Mouse (Mus musculus) liver, embryonic 16.5 days (tissue): ENCODE measurements around the gene Lrrc28. TPM values are rescaled to one million over a fixed set of nuclear protein-coding genes. Genes with fewer than 3 reads are reported as not detected.
A peak's percentile ranks its signal among the peaks of the same experiment; 100 is the strongest.

ENCODE experiments used
- ATAC-seq: fragments of 200-750 bp; cut with Nextera tagmentation; 2 replicates; pipeline ENCODE4 v1.8.0; 2017; ENCODE audit warnings: low read depth, mild to moderate bottlenecking, moderate number of reproducible peaks, moderate library complexity
- H3K27ac ChIP-seq: fragments of 300-500 bp; sonication (generic); 2 replicates; pipeline ENCODE4 v1.5.1; 2014; ENCODE audit warnings: mild to moderate bottlenecking, low read length
- H3K27me3 ChIP-seq: fragments of 300-500 bp; sonication (generic); 2 replicates; pipeline ENCODE4 v1.6.1; 2014; ENCODE audit warnings: low read depth, low read length, mixed read lengths; ENCODE audit not compliant: control insufficient read depth, insufficient read depth
- H3K36me3 ChIP-seq: fragments of 300-500 bp; sonication (generic); 2 replicates; pipeline ENCODE4 v1.6.1; 2014; ENCODE audit warnings: mild to moderate bottlenecking; ENCODE audit not compliant: control insufficient read depth, insufficient read depth
- H3K4me1 ChIP-seq: fragments of 300-500 bp; sonication (generic); 2 replicates; pipeline ENCODE4 v1.6.1; 2014; ENCODE audit warnings: low read depth, low read length, mixed read lengths; ENCODE audit not compliant: control insufficient read depth
- H3K4me2 ChIP-seq: fragments of 300-500 bp; sonication (generic); 2 replicates; pipeline ENCODE4 v1.6.1; 2014; ENCODE audit warnings: low read depth, low read length, mixed read lengths
- H3K4me3 ChIP-seq: fragments of 300-500 bp; sonication (generic); 2 replicates; pipeline ENCODE4 v1.5.1; 2014; ENCODE audit warnings: low read depth, mild to moderate bottlenecking, low read length
- H3K9ac ChIP-seq: fragments of 300-500 bp; sonication (generic); 2 replicates; pipeline ENCODE4 v1.6.1; 2014; ENCODE audit warnings: low read depth, low read length
- H3K9me3 ChIP-seq: fragments of 300-500 bp; sonication (generic); replicated peaks from 2 replicates; pipeline ENCODE4 v1.6.1; 2016; ENCODE audit warnings: low read length; ENCODE audit not compliant: control insufficient read depth
- WGBS: fragments of 180-500 bp; shearing (Covaris S2); extraction: QIAGEN DNeasy Blood & Tissue Kit; methylation state at CpG from one replicate; pipeline ENCODE4 v1.1.7; 2014; ENCODE audit not compliant: insufficient replicate concordance; 5-methylcytosine and 5-hydroxymethylcytosine counted together
- polyA plus RNA-seq: library from polyadenylated mRNA; unstranded; fragments of >200 nt; fragmentation: Nextera tagmentation; extraction: Ambion mirVana; gene quantifications from 2 replicates; pipeline ENCODE4 v1.2.1, GENCODE M21; 2015

Gene Lrrc28
- polyA plus RNA-seq: 5.3 and 6.6 TPM in 2 replicates

GRCm38 (mm10) chr7:67644833-67645680 lies at the start of gene Lrrc28:
Gene Lrrc28, minus strand, starts transcription at chr7:67645268.
- H3K4me1 ChIP-seq: peaks cover 6% of the 10 kb centered on the region
- H3K9ac ChIP-seq: peak within 1 kb of the TSS; percentile 89
- H3K27me3 ChIP-seq: no peaks in the 10 kb centered on the region
- H3K27ac ChIP-seq: peak within 1 kb of the TSS; percentile 85
- ATAC-seq: peak; percentile 98
- no peaks in the 10 kb centered on the region for H3K36me3 ChIP-seq
- H3K4me2 ChIP-seq: peak within 1 kb of the TSS; percentile 80
- peak within 1 kb of the TSS; percentile 86 for H3K4me3 ChIP-seq
- no peaks in the 10 kb centered on the region for H3K9me3 ChIP-seq
- WGBS: under 1% methylated on average over 55 of the region's 55 CpGs

GRCm38 (mm10) chr7:67692791-67693538 lies 47.9 kb upstream of the Lrrc28 start:
- WGBS: 78% methylated on average over 23 of the region's 23 CpGs
- no peaks in the 10 kb centered on the region for H3K4me1 ChIP-seq
- no peak overlapping the region for H3K27ac ChIP-seq
- no peaks in the 10 kb centered on the region for H3K9me3 ChIP-seq
- ATAC-seq: no peak
- no peak overlapping the region for H3K9ac ChIP-seq
- H3K4me3 ChIP-seq: no peak overlapping the region
- H3K4me2 ChIP-seq: no peak overlapping the region
- H3K27me3 ChIP-seq: no peaks in the 10 kb centered on the region
- H3K36me3 ChIP-seq: no peaks in the 10 kb centered on the region

- WGBS: 31% methylated on average over 3 of the region's 3 CpGs
Measured at GRCm38 (mm10) chr7:67692141-67692540, 47.1 kb upstream of the Lrrc28 start.

GRCm38 (mm10) chr7:67691036-67691435 lies 46.0 kb upstream of the Lrrc28 start:
- no peaks in the 10 kb centered on the region for H3K9me3 ChIP-seq
- H3K9ac ChIP-seq: no peak overlapping the region
- no peak overlapping the region for H3K27ac ChIP-seq
- no peak for ATAC-seq
- WGBS: 57% methylated on average over 6 of the region's 6 CpGs
- no peak overlapping the region for H3K4me3 ChIP-seq
- H3K36me3 ChIP-seq: no peaks in the 10 kb centered on the region
- H3K4me2 ChIP-seq: no peak overlapping the region
- H3K27me3 ChIP-seq: no peaks in the 10 kb centered on the region
- no peaks in the 10 kb centered on the region for H3K4me1 ChIP-seq

More at GRCm38 (mm10) chr7:67692141-67692540, 47.1 kb upstream of the Lrrc28 start:
- H3K27ac ChIP-seq: no peak overlapping the region
- no peak overlapping the region for H3K9ac ChIP-seq
- no peak overlapping the region for H3K4me2 ChIP-seq
- ATAC-seq: no peak
- no peaks in the 10 kb centered on the region for H3K4me1 ChIP-seq
- H3K9me3 ChIP-seq: no peaks in the 10 kb centered on the region
- no peak overlapping the region for H3K4me3 ChIP-seq
- H3K36me3 ChIP-seq: no peaks in the 10 kb centered on the region
- no peaks in the 10 kb centered on the region for H3K27me3 ChIP-seq

GRCm38 (mm10) chr7:67689793-67690192 lies 44.7 kb upstream of the Lrrc28 start:
- no peaks in the 10 kb centered on the region for H3K27me3 ChIP-seq
- H3K4me2 ChIP-seq: no peak overlapping the region
- no peak for ATAC-seq
- H3K4me3 ChIP-seq: no peak overlapping the region
- no peak overlapping the region for H3K27ac ChIP-seq
- WGBS: 58% methylated on average over 7 of the region's 7 CpGs
- H3K36me3 ChIP-seq: peaks cover 2% of the 10 kb centered on the region; the same call in 1 of the 2 replicates
- no peaks in the 10 kb centered on the region for H3K4me1 ChIP-seq
- H3K9me3 ChIP-seq: no peaks in the 10 kb centered on the region
- H3K9ac ChIP-seq: no peak overlapping the region

GRCm38 (mm10) chr7:67688281-67688680 lies 43.2 kb upstream of the Lrrc28 start:
- no peak overlapping the region for H3K4me3 ChIP-seq
- ATAC-seq: no peak
- no peaks in the 10 kb centered on the region for H3K9me3 ChIP-seq
- H3K36me3 ChIP-seq: peaks cover 2% of the 10 kb centered on the region; the same call in 1 of the 2 replicates
- no peak overlapping the region for H3K27ac ChIP-seq
- no peak overlapping the region for H3K9ac ChIP-seq
- no peaks in the 10 kb centered on the region for H3K27me3 ChIP-seq
- no peaks in the 10 kb centered on the region for H3K4me1 ChIP-seq
- H3K4me2 ChIP-seq: no peak overlapping the region
- WGBS: 32% methylated on average over 3 of the region's 3 CpGs

GRCm38 (mm10) chr7:67686545-67686944 lies 41.5 kb upstream of the Lrrc28 start:
- whole genome bisulfite sequencing: 86% methylated on average over 3 of the region's 3 CpGs
- H3K9me3 ChIP-seq: no peaks in the 10 kb centered on the region
- H3K4me2 ChIP-seq: no peak overlapping the region
- H3K9ac ChIP-seq: no peak overlapping the region
- peaks cover 2% of the 10 kb centered on the region; the same call in 1 of the 2 replicates for H3K36me3 ChIP-seq
- no peaks in the 10 kb centered on the region for H3K4me1 ChIP-seq
- H3K27ac ChIP-seq: no peak overlapping the region
- no peak for ATAC-seq
- H3K27me3 ChIP-seq: no peaks in the 10 kb centered on the region
- H3K4me3 ChIP-seq: no peak overlapping the region

GRCm38 (mm10) chr7:67683006-67683405 lies 37.9 kb upstream of the Lrrc28 start:
- WGBS: 72% methylated on average over 16 of the region's 16 CpGs
- no peak overlapping the region for H3K4me3 ChIP-seq
- no peak overlapping the region for H3K9ac ChIP-seq
- no peaks in the 10 kb centered on the region for H3K4me1 ChIP-seq
- peaks cover 2% of the 10 kb centered on the region; the same call in 1 of the 2 replicates for H3K36me3 ChIP-seq
- H3K27ac ChIP-seq: no peak overlapping the region
- no peak overlapping the region for H3K4me2 ChIP-seq
- no peaks in the 10 kb centered on the region for H3K9me3 ChIP-seq
- ATAC-seq: no peak
- H3K27me3 ChIP-seq: no peaks in the 10 kb centered on the region

GRCm38 (mm10) chr7:67681078-67681477 lies 36.0 kb upstream of the Lrrc28 start:
- Histone ChIP-seq H3K9ac (no peak overlapping the region), H3K27ac (no peak overlapping the region), H3K36me3 (peaks cover 2% of the 10 kb centered on the region; the same call in 1 of the 2 replicates), H3K27me3 (no peaks in the 10 kb centered on the region), H3K4me3 (no peak overlapping the region), H3K4me1 (no peaks in the 10 kb centered on the region), H3K9me3 (no peaks in the 10 kb centered on the region), H3K4me2 (no peak overlapping the region)
- WGBS: 70% methylated on average over 9 of the region's 9 CpGs
- no peak for ATAC-seq
